Mouse (Mus musculus): Measurements from ENCODE around the gene Slc25a29.
"Not testable (repeated sequence)": the region's sequence is repeated elsewhere in the genome, so short reads cannot be mapped to it uniquely, and the experiment has no call there.

The Slc25a29 gene

DNA sequence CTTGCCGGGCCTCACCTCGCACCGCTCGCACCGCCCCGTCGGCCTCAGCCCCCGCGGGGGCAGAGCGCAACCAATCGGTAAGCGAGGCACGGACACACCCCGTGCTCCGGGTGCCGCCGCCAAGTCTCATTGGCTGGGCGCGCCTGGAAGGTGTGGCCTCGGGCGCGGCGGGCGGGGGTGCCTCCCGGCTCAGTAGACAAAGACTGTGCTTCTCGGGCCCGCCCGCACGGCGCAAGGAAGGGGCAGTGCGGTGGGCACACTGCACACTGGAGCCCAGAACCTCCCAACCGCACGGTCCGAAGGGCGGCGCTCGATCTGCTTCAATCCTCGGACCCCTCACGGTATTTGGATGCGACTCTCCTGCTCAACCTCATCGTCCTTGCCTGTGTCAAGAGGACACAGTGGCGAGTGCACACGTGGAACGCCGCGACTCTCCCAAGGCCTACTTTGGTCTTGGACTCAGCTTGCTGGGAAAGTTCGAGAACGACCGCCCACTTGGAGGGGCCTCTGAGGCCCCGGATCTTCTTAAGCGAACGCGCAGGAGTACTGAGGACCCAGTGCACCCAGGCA lies at the start of gene Slc25a29, which contains the start of gene Slc25a47:
TSS of gene Slc25a29 (minus strand) at position 44 of the 570 bp plus-strand sequence.
TSS of gene Slc25a47 (plus strand) at position 207 of the 570 bp plus-strand sequence.
- DNase-seq (ENCODE audit: low spot score in 2 of 2) = peak; percentile 98

DNA sequence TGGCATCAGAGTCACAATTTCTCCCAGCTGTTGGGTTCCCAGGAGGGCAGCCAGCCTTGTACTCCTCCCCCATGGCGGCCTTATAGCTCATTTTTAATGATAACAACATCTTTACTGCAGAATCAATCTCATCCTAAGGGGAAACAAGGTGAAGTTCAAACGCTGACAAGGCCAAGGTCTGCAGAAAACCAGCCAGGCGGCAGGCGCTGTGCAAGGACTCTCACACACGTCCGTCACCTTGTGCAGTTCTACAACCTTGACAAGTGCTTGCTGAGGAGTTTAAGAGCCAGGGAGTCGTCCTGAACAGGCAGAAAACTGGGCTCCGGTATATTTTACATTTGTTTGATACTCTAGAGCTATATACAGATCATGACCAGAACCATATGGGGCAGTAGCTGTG lies 47.1 kb upstream of the Slc25a29 start:
- no peak for DNase-seq (ENCODE audit: low spot score in 2 of 2)

DNA sequence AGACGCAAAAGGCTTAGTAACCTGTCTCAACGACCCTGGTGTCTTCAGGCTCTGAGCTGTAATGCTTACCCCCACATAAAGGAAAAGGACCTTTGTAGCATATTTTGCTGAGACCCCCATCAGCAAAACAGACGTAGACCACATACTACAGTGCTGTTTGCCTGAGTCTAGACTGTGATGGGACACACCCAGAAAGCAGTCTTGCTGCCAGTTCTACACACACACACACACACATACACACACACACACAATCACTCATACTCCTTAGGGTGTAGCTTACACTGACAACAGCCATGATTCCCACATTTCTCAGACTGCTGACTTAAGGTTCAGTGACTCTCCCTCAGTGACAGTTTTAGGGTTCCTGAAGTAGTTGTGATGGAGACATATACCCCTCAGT lies 45.5 kb upstream of the Slc25a29 start:
- no peak for DNase-seq (ENCODE audit: low spot score in 2 of 2)

DNA sequence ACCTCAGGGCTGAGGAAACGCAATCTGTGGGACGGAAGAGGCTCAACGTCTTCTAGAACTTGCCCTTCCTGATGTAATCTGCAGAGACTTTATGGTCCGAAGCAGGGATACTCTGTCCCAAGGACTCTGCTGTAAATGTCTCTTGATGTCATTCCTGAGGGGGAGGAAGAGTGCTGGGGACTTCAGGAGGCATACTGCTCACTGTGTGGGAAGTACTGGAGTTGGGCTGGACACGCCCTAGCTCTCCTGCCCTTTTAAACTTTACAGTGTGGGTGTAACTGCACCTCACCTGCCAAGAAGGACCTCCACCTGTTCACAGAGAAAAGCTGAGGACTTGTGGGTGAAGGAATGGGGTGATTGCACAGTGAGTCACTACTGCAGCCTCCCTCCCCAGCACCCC lies 44.9 kb upstream of the Slc25a29 start:
- no peak for DNase-seq (ENCODE audit: low spot score in 2 of 2)

DNA sequence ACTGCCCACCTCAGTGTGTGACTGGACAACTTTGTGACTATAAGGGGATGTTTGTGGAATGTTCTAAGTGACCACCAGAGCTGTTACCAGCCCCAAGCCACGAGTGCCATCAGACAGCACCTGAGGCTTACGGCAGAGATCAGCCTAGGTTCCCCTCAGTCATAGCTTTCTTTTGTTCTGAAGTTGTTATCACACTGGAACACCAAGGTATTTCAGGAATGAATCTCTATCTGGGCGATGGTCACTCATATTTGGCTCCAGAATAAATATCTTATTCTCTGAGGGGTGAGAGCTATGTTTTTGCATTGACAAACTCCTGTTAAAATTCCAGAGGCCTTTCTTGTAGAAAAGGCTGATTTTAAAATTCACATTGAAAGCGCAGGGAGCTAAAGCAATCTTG lies 43.5 kb upstream of the Slc25a29 start:
- no peak for DNase-seq (ENCODE audit: low spot score in 2 of 2)

DNA sequence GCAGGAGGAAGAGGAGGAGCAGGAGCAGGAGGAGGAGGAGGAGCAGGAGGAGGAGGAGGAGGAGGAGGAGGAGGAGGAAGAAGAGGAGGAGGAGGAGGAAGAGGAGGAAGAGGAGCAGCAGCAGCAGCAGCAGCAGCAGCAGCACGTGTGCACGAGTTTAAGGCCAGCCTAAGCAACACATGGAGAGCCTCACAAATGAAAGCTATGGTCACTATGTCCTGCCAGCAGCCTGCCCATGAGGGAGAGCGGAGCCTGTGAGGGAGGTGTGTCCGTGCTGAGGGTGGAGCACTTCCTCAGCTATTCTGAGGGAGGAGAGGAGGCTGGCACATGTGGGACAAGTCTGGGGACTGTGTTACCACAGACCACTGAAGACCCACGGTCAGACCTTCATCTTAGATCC lies 37.4 kb upstream of the Slc25a29 start:
- no peak for DNase-seq (ENCODE audit: low spot score in 2 of 2)

DNA sequence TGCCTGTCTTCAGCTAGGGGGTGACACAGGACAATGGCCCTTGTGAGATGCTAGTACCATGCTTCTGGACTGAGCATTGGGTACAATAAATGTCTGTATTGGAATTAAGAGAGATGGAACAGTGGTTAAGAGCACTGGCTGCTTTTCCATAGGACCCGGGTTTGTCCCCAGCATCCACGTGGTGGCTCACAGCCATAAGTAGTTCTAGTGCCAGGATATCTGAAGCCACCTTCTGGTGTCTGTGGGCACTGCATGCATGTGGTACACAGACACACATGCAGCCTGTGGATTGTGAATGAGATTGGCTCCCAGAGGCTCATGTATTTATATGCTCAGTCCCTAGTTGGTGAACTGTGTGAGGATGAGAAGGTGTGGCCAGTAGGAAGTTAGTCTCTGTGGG lies 33.9 kb upstream of the Slc25a29 start:
- DNase-seq (ENCODE audit: low spot score in 2 of 2) = no peak

DNA sequence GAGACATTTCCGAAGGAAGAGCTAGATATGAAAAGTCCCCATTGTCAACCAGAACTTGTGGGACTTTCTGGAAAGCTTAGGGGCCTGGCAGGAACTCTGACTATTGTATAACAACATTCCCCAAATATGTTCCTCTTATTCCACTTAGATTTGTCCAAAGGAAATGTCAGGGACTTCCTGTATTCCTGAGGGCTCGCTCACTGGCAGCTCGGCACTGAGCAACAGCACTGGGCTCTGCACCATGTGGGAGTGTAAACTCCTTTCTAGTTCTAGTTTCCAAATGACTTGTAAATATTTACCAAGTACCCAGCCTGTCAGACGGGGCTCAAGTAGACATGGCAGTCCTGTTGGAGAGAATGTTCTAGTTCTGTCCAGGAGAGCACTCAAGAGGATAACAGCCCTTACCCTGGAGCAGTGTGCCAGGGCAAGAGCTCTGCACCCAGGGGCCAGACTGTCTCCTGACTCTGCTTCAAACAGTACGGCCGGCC lies 29.4 kb upstream of the Slc25a29 start:
- DNase-seq (ENCODE audit: low spot score in 2 of 2) = no peak

DNA sequence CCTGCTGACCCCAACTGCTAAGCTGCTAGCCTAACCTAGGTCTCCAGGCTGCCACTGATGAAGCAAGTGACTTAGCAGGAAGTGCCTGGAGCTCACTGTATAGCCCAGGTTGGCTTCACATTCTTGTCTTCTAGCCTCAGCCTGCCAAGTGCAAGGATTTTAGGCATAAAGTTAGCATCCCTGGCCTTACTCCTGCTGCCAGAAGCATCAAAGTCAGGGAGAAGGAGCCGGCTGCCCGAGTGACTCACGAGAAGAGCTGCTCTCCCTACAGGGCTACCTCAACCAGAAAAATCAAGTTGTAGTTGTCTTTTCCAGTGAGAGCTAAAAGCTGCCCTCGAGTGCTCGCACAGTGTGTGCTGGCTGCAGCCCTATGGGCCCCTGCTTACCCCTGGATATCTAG lies 22.8 kb upstream of the Slc25a29 start:
- DNase-seq (ENCODE audit: low spot score in 2 of 2) = no peak

DNA sequence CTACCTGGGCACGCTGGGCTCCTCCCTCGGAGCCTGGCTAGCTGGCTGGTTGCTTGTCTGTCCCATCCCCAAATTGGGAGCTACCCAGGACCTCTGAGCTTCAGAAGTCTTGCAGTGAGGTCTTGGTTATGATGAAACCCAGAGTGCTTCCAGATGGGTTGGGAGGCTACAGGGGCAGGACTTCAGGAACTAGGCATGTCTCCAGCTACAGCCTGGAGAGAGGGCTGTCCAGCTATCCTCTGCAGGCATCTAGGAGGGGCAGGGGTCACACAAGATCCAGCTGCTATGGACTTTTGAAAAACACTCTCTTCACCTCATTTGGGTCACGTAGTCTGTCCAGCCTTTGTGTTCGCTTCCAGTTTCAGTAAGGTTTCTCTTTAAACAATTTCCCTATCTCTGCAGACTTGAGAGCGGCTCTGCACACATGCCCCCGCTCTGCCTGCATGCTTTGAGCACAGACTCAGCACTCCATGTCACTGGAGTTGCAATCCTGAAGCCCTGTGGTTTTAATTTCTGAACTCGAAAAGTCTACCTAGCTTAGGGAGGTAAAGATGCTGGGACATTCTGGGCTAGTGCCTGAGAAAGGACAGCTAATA lies 22.0 kb upstream of the Slc25a29 start:
- DNase-seq (ENCODE audit: low spot score in 2 of 2) = no peak

DNA sequence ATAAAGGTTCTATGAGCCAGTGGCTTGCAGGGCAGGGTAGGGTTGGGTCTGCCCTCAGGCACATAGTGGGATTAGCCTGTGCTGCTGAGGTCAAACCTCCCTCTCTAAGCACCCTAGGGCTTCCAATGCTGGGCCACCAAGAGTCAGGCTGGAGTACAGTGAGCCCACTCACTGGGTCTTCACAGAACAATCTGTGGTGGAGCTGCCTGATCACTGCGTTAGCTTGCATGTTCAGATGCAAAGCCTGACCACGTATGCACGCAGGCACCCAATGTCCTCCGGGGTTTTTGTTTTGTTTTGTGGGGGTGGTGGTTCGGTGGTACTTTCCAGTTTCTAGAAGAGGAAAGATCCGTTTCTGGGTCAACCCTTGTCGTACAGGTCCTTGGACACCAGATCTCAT lies 21.4 kb upstream of the Slc25a29 start:
- no peak for DNase-seq (ENCODE audit: low spot score in 2 of 2)

DNA sequence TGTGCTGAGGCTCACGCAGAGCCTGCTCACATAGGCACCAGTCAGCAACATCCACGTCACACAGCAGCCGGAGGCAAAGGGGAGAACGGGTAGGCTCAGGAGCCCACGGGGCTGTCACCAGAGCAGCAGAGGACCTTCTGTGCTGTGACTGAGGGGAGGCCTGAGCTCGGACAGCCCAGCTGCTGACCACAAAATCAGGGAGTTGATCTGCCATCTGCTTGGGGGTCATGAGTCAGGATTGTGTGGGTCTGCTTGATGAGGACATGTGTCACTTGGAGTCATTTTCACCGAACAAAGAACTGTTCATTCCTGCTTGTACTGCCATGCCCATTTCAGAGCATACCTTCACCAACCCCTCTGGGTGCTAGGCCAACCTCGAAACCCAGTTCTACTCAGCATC lies 20.5 kb upstream of the Slc25a29 start:
- no peak for DNase-seq (ENCODE audit: low spot score in 2 of 2)

DNA sequence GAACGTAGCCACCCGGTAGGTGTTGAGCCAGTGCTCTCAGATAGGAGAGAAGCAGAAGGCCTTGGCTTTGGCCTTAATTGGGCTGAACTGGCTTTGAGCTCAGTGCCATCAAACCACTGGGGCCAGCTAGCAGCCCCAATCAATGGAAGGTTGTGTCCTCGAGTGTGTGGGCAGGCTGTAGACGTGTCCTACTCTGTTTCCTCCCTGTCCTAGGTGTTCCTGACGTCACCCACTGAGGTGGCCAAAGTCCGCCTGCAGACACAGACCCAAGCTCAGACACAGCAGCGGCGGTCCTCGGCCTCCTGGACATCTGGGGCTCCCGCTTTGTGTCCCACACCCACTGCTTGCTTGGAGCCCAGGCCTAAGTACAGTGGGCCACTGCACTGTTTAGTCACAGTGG lies 19.4 kb upstream of the Slc25a29 start:
- DNase-seq (ENCODE audit: low spot score in 2 of 2) = no peak

DNA sequence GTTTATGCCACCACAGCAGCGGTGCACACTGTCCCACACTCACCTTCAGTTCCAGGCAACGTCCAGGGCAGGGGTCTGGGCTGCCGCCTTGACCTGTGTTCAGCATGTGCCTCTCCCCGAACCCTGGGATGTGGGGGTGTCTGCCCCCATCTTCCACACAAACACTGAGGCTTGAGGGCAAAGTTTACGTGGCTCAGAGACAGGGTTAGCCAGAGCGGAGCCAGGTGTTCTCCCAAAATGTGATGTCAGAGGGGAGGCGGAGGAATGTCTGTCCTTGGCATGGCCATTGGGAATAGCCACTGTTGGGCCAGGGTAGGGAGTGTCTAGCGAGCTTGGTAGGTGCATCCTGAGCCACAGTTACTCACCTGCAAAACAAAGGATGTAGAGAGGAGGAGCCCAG lies 17.1 kb upstream of the Slc25a29 start:
- DNase-seq (ENCODE audit: low spot score in 2 of 2) = no peak

DNA sequence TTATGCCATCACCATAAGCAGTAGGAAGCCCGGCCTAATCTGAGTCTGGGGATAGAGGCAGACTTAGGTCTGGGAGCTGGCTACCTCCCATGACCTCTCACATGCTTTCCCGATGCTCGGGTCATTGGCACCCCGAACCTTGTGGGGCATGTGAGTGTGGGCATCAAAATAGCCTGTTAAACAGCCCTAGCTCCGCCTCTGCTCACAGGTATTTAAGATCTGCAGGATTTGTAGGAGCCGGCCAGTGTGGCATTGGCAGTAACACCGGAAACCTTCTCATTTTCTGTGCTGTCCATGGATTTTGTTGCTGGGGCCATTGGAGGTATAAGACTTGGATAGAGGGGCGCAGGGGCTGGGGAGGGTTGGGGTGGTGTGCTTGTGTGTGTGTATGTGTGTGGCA lies 15.2 kb upstream of the Slc25a29 start:
- no peak for DNase-seq (ENCODE audit: low spot score in 2 of 2)

DNA sequence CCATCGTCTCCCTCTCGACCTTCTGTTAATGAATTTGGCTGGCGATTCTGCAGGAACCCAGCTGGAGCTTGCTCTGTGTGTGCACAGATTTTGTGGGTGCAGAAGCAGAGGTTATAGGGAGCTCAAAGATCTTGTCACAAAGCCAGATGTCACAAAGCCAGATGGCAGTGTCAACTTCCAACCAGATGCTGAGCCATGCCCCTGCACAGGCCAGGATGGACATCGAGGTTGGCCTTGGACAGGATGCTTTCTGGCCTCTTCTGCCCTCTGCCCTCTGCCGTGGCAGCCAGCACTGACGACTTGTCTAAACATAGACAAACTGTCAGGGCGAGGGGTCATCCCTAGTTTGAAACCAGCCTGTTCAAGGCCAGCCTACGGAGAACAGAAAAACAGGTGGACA lies 14.4 kb upstream of the Slc25a29 start:
- DNase-seq (ENCODE audit: low spot score in 2 of 2) = no peak

DNA sequence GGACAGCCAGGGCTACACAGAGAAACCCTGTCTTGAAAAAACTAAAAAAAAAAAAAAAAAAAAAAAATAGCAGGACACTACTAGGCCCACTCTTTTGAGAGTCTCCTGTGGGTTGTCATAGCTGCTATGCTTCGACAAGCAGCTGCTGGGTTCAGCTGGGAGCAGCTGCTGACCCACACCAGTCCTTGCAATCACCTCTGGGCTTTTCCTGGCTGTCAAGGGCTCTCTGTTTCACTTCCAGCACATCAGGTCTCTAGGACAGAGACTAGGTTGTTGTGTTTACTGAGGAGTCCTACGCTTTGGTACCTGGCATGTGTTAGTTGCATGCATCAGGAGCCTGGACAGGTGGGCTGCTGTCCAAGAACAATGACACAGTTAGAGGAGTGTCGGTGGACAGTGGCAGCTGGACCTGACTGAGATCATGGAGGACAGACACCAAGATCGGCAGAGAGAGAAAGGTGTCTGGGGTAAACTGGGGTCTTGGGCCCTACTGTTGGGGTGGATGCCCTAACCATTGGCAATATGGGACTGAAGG lies 13.9 kb upstream of the Slc25a29 start:
- no peak for DNase-seq (ENCODE audit: low spot score in 2 of 2)

DNA sequence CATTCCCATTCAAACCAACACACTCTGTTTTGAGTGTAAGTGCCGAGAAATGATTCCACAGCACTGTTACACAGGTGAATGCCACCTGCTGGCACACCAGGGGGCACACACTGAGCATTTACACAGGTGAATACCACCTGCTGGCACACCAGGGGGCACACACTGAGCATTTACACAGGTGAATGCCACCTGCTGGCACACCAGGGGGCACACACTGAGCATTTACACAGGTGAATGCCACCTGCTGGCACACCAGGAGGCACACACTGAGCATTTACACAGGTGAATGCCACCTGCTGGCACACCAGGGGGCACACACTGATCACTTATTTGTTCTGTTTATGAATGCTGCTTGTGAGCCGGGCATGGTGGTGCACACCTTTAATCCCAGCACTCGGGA lies 12.3 kb upstream of the Slc25a29 start:
- DNase-seq (ENCODE audit: low spot score in 2 of 2) = not testable (repeated sequence)

DNA sequence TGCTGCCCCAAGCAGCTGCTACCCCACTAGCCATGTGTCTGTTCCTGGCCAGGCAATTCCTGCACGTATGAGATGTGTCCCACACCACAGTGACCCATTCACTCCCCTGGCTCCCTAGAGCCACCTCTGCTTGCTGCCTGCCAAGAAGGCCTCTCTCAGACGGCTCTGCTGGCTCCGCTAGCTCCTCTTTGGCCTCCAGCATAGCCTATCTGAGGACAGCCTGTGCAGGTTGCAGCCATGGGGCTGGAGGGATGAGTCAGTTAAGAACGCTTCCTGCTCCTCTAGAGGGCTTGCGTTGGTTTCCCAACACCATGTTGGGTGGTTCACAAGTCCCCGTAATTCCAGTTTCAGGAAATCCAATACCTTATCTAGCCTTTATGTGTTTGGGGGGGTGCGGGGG lies 7.0 kb upstream of the Slc25a29 start:
- no peak for DNase-seq (ENCODE audit: low spot score in 2 of 2)

DNA sequence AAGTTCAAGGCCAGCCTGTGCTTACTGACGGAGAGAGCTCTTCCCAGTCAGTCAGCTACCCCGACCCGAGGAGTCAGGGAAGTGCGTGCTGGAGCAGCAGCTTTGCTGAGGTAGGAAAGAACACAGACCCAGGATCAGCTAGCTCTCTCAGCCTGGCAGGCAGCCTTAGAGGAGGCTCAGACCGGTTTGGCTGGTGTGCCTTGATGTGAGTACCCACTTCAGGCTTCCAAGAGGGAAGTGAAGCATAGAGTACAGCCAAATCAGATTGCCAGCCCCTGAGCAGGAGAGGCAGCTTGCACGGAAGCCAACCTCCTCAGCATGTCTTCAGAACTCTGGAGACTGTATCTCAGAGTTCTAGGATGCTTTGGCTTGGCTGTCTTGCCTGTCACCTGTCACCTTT lies 5.5 kb upstream of the Slc25a29 start:
- peak; percentile 49 to 52 for DNase-seq (ENCODE audit: low spot score in 2 of 2)

DNA sequence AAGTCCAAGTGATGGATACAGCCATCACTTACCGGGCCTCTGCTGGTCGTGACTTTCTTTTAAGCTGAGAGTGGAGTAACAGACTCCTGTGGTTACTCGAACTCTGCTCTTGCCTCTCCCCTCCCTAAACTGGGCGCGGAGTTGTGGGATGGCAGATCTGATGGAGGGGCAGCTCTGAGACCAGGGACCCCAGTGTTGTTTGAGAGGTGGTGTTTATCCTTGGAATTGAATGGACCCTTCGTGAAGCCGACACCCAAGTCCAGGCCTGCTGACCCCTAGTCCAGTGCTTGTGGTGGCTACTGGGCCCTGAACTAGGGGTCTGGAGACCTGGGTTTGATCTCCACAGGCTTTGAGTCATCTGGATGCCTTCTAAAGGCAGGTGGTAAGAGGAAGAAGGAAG lies 1.0 kb upstream of the Slc25a29 start:
- DNase-seq (ENCODE audit: low spot score in 2 of 2) = no peak

DNA sequence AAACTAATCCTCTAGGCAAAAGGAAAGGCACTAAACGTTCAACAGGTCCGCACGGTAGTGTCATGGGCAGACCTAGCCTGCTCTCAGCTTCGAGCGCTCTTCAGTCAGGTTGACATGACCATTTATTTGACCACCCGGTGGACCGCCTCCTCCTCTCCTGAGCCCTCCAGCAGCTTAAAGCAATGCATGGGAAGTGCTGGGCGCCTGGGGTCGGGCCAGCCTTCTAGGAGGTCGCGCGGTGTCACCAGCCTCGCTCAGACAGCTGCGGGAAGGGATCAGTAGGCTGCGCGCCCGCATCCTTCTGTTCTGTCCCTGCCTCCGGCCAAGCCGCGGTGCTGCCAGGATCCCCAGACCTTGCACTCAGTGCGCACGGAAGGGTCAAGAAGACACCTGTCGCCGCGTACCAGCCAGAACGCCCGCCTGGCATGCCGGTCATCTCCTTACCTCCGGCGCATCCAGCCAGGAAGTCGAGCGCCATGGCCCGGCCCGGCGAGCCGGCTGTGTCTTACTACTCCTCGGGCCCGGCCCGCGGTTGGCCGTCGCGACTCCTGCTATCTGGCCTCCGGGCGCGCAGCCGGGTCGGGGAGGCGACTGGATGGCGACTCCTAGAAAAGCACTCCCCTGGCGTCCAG lies 359 bp downstream of the Slc25a29 start:
- no peak for DNase-seq (ENCODE audit: low spot score in 2 of 2)

DNA sequence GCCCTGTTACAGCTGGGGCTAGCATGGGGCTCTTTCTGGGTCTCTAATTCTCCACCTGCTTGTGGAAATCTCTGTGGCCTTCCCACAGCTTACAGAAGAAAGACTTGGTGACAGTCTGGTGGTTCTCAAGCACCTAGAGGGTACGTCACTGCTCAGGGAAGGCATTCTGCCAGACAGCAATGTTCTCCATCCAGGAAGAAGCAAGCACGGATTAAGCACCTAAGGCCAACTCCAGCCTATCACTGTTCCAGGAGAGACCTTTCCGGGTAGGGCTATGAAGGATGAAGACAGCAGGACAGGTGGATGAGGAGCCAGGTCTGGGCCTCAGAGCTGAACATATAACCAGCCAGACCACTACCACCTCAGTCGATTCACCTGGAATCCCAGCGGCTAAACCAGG lies 897 bp downstream of the Slc25a29 start:
- no peak for DNase-seq (ENCODE audit: low spot score in 2 of 2)
